Mouse (Mus musculus) monocyte, adult 5-6 weeks (primary cell): Measurements from ENCODE around the gene Cyth4. TPM values are rescaled to one million over a fixed set of nuclear protein-coding genes. Genes with fewer than 3 reads are reported as not detected.
A peak's percentile ranks its signal among the peaks of the same experiment; 100 is the strongest.

Experiments used
- ATAC-seq: fragments of 153-309, 156-312 bp; replicated peaks from 2 replicates; pipeline ENCODE4 v1.8.0; 2017; ENCODE audit warnings: mild to moderate bottlenecking; ENCODE audit not compliant: low TSS enrichment, insufficient number of reproducible peaks, severe bottlenecking, poor library complexity, low FRiP score
- total RNA-seq: library from RNA; stranded (forward); fragments of 200-1000, 200-491, 200-594 nt; gene quantifications from 3 replicates; pipeline ENCODE4 v1.2.3, GENCODE M21; 2017

Gene Cyth4
- total RNA-seq, 1 experiment from 2014 or later: 298 TPM

DNA sequence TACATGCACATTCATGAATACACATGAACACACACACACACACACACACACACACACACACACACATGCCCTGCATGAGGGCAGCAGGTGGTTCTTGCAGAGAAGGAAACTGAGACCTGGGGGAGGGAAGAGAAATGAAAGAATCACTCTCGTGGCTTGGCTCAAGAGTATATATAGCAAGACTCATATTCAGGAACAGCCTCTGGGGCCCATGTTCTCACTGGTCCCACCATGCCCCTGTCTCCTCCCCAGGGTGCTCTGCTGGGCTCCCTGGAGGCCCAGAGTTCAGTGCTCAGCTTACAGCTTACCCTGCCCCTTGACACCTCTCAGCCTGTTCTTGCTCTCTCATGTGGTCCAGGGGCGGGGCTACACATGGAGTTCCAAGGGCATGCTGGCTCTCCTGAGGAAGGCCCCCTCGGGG, 8.5 kb downstream of the Cyth4 start:
- no peak for ATAC-seq

DNA sequence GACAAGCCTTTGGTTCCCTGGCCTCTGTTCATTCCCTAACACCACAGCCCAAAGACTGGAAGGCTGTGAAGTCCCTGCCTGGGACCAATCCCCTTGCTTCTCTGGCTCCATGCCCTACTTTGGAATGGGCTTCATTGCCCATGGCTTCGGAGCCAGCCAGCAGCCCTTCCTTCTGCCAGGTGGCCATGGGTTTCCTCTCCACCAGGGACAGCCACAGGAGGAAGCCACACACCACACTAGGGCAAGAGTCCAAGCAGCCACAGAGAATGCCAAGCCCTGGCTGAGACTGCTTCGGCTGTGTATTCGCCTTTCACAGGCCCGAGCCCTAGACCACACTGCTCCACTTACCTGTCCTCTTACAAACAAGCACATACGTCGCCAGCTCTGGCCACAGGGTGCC, 9.2 kb downstream of the Cyth4 start:
- no peak for ATAC-seq

DNA sequence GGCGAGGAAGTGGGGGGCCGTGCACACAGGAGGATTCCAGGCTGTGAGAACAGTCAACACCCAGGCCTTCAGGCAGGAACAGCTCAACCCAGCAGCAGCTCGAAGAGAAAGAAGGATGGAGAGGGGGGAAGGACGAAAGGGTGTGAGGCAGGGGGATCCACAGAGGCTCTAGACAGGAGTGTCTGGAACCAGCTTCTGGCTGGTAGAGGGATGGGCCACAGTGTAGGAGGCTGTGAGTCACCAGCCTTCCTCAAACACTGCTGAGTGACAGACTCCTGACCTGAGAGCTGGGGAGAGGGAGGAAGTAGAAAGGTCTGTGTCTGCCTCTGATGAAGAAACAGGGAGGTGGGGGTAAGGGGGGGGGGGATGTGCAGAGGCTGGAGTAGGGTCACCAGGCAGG, 10.6 kb downstream of the Cyth4 start:
- ATAC-seq: peak; percentile 85

DNA sequence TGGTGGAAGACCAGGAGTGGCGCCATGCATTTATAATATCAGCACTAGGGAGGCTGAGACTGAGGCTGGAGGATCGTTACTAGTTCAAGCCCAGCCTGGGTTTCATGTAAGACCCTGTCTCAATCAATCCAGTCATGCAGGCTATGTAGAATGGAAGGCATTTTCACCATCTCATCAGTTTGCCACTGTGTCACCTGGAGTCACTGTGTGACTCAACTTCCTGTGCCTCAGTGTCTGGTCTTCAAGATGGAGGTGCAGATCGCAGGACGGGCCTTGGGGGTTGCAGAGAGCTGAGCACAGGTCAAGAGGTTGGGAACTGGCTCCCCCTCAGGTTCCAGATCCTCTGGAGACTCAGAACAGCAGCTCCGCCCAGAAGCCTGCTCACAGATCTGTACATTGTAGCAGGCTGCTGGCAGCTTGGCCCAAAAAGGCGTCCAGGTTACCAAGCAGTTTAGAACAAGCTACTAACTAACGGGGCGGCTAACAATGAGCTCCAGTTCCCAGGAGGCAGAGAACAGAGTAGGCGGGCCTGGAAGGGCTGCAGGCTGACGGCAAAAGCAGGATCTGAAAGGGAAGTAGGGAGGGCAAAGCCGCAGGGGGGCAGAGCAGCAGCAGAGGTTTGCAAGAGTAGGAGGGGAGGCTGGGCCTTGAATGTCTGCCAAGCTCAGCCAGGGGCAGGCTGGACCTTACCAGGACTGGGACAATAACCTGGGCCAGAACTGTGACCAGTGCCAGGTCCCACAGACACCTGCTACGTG, 14.0 kb downstream of the Cyth4 start:
- ATAC-seq: no peak

DNA sequence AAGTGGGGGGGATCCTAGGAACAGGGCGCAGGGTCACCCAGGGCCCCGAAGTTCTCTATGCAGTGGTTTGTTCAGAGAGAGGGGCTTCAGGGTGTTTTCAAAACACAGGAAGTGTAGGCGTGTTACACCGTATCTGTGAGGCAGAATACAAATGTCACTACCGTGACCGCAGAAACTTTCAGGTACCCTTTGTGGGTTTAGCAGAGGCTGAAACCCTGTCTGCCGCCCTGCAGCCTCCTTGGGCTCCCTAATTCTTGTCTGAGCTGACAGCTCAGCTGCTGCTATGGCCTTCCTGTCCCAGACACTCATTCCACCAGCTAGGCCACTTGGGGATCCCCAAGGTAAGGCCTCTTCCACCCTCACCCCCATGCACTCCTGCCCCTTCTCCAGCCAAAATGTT, 17.7 kb downstream of the Cyth4 start:
- ATAC-seq: no peak

DNA sequence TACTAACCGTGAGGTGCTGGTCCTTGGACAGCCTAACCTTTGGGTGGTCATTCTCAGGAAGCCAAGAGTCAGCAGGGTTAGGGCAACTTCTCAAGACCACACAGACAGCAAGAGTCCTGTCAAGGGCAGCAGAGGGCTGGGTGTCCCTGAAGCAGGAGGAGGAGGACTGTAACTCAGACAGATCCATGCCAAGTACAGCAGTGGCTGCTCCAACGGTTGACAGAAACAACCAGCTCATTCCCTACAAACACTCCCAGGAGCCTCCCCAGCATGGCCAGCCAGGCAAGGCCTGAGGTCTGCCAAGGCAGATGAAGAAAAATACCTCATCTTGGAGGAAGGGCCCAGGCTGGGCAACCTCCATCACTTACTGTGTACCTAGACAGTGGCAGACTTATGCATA, 20.1 kb downstream of the Cyth4 start:
- ATAC-seq: no peak

DNA sequence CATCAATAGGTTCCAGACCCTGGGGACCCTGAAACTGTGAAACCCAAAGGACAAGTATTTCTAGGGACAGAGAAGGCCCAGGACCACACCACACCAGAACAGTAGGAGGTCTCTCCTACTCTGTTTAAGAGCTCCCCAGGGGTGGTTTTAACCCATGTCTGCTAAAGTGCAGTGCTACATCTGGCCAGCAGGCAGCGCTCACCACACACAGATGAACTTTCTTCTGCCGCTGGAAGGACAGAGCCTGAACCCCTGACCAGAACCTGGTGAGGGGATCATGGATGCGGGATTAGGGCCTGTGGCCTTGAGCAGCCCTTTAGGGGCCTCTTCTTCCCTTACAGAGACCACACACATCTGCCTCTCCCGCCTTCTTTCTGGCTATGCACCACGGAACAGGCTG, 26.6 kb downstream of the Cyth4 start:
- ATAC-seq: peak; percentile 72

DNA sequence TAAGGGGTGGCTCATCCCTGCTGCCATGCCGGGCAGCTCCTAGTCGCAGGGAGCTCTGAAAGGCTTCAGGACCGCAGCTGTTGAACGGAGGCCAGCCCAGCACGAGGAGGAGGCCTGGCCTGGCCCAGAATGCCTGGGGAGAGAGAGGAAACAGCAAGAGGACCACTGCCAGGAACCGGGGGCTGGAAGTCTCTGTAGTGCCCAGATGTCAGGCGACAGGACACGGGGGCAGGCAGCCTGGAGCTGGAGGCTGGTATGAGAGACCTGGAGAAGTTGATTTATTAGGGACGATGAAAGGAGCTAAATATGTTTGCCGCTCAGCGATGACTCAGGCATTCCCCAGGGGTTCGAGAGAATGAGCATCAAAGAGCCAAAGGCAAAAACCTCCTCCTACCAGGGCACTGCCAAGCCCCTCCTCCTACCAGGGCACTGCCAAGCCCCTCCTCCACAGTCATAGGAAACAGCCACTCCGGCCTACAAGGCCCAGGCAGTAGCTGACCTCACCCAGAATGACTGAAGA, 27.6 kb downstream of the Cyth4 start:
- no peak for ATAC-seq

DNA sequence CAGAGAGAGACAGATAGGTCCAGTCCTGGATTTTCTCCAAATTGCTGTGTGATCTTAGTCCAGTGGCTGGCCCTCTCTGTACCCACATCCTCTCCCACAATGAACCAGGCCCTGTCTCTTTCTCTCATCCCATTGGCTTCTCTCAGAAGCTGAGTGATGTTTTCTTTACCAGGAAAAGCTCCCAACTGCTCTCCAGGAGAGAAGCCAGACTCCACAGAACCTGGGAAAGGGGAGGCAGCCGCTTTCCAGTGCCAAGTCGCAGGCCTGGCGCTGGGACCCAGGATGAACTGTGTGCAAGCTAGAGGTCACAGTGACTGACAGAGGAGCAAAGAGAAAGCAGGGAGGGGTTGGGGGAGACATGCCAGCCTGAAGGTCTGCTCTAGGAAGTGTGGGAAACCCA, 28.1 kb downstream of the Cyth4 start:
- ATAC-seq: no peak

DNA sequence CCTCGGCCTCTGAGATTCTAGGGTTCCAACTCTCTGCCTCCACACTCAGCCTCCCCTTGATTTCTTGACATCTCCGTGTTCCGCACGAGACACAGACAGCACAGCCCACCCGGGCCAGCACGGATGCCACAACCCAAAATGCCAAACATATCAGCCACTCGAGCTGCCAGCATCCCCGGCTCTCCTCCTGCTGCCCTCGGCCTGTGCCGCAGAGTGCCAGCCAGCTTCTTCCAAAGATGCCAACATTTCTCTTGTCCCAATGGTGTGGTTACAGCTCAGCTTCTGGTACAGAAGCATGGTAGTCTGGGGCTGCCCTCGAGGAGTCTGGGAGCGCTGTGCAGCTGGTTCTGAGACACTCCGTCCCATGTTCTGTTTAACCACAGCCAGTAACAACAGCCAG, 29.4 kb downstream of the Cyth4 start:
- ATAC-seq: no peak

DNA sequence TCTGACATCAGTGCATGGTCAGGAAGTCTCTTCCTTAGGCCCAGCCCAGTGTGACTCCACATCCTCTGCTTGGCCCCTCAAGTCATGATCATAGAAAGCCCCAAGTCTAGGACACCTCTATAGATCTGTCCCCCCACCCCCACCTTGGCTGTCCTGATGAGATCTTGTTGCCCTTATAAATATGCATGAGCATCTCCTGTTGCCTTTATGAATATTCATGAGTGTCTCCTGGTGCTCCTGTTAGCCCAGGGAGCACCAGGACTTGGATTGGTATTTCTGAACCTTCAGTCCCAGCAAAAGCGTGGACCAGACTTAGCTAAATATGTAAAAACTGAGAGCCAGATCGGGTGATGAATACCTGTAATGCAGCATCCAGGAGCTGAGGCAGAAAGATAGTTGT, 35.5 kb downstream of the Cyth4 start:
- ATAC-seq: no peak

DNA sequence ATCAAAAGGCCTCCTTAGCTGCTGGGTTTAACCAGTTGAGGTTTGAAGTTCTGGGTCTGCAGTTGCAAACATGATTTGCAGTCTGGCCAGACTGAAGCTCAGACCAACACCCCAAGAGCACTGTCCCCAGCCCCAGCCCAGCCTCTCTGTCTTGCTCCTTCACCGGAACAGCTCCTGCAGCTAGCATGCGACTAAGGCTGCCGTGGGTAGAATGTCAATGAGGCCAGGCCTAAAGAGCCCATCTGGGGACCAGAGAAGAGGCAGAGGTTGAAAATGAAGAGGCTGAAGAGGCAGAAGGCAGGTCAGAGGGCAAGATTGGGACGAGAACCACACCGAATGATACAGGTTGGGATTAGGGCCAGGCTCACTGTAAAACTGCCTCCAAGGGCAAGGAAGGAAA, 36.6 kb downstream of the Cyth4 start:
- ATAC-seq: no peak

DNA sequence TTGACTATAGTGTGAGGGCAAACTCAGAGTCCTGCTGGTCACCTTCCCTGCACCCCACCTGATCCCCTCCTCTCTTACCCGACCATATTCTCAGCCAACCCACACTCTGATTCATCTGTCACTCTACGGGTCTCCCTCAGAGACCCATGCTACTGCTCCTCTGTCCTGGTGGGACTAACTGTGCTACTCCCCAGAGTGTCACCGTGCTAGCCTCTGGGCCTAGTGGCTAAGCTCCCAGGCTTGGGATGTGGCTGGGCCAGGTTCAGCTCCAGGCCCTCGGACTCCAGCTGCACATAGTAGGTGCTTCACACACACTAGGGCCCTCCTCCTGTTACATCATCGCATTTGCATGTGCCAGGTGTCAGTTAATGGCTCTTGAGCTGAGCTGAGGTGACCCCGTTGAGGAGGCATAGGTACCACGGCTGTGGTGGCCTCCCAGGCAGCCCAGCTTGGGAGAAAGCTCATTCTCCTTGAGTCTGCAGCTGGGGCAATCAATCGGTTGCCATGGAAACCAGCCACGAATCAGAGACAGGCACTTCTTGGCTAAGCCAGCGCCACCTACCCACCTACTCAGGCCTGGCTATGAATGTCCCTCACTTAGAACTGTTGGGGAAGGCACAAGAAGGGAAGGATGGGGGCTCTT, 37.4 kb downstream of the Cyth4 start:
- no peak for ATAC-seq

DNA sequence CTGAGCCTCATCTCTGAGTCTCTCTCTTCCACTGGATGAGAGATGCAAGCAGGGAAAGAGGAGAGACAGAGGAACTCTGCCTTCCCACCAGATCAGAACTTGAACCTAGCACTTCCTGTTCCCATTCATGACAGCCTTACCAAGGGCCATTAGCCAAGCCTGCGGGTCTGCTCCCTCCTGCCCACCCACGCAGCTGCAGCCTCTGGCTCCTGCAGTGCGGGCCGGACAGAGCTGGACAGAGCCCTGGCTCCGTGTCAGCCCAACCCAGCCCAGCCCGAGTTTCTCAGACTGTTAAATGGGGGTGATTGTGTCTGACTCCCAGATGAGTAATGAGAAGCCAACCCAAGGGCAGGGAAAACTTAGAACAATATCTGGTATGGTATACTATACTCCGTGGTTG, 38.4 kb downstream of the Cyth4 start:
- no peak for ATAC-seq

DNA sequence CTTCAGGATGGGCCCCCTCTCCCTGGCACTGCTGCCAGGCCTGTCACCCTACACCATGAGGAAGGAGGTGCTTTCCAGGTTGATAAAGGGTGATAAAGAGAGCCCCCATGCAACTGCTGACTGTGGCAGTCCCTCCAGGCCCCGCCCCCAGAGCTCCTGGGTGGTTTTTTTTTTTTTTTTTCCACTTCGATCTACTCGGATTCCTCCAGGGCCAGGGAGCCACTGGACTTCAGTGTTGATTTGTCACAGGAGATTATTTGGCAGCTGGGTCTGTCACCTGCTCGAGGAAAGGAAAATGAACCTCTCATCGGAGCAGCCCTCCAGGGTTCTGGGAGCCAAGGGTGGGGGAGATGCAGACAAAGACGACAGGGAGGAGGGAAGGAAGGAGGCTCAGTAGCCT, 46.8 kb downstream of the Cyth4 start:
- ATAC-seq: no peak

DNA sequence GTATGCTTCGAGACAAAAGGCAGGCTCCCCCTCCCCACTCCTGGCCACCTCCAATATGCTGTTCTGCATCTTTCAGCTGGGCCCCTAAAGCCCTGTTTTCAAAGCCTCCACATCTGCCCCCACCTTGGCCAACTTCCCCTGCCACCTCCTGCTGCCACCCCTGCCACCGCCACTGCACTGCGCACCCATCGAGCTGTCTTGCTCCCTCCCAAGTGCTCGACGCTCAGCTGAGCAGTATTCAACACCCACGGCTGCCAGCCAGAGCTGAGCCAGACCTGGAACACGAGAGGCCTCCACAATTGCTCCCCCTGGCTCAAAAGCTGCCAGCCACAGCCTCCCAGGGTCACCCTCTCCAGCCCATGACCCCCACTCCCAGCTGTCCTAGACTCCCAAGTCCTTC, 47.8 kb downstream of the Cyth4 start:
- no peak for ATAC-seq

DNA sequence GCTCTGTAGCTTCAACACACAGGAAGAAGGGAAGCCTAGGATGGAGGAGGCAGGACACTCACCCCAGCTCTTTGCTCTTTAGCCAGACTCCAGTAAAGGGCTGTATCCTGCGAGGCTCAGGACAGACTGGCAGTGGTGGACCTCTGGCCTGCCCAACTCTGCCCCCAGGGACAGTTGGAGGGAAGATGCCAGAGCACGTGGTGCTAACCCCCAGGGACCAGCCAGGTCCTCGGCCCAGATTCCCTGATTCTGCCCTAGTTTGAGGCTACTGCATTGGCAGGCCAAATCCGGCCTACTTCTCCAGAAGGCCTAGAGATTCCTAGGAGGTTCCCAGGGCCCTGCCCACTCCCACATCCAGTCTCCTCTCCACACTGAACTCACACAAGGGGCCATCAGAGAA, 50.9 kb downstream of the Cyth4 start:
- ATAC-seq: no peak

DNA sequence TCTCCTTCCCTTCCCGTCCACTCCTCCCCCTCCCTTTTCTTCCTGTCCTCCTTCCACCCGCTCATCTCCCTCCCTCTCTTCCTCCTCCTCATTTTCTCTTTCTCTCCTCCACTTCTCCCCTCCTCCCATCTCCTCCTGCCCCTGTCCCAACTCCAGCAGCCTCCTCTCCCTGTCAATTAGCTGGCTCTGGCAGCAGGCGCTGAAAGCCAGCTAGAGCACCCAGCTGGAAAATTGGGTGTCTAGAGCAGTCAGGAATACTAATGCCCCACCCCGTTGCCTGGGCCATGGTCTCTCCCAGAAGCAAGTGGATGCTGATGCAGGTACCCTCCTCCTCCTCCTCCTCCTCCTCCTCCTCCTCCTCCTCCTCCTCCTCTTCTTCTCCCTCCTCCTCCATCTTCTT, 54.3 kb downstream of the Cyth4 start:
- ATAC-seq: no peak

DNA sequence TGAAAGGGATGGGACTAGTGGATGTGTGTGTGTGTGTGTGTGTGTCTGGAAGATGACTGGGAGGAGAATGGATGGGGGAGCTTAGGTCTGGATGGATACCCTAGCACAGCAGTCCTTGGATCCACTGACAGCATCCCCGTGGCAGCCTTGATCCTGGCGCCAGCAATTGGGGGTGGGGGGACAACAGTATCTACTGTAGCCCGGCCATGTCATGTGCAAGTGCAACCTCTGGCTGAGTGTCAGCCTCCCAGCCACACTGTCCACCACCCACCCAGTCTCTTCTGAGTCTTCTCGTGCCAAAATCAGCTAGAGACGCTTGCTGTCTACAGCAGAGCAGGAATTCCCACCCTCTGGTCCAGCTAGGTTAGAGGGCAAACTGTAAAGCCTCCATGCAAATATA, 67.4 kb downstream of the Cyth4 start:
- no peak for ATAC-seq

DNA sequence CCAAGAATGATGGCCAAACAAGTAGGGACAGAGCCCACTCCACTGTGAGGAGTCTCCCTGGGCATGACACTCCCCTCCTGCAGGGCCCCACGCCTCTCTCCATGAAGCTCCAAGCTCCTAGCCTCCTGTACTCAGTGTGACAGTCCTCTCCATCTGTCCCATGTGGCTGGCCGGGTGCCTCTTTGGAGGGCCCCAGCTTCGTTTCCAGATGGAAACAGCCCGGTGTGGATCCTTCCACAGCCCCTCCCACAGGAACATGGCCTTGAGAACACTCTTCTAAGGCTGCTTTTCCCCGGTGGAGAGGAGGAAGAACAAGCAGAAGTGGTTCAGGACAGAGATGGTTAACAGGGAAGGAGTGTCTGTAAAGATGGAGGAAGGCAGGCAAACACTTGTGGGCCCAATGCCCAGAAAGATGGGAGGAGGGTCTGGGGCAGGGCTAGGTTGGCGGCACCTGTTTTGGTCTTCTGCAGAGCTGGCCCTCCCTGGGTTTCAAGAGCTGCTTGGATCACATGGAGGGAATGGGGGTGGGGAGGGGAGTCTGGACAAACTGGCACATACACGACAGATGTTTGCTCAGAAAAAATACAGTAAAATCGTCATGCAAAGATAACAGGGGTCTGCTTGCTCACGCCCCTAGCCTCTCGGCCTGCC, 72.5 kb downstream of the Cyth4 start:
- ATAC-seq: no peak
